Mouse (Mus musculus): ENCODE results near the gene Ins1. TPM values are rescaled to one million over a fixed set of nuclear protein-coding genes. Genes with fewer than 3 reads are reported as not detected.

Gene Ins1
- total RNA-seq (2021) (not detected), polyA plus RNA-seq (2012; rRNA removed) (not detected in 2 replicates)
- long read RNA-seq, result 0 reads

DNA sequence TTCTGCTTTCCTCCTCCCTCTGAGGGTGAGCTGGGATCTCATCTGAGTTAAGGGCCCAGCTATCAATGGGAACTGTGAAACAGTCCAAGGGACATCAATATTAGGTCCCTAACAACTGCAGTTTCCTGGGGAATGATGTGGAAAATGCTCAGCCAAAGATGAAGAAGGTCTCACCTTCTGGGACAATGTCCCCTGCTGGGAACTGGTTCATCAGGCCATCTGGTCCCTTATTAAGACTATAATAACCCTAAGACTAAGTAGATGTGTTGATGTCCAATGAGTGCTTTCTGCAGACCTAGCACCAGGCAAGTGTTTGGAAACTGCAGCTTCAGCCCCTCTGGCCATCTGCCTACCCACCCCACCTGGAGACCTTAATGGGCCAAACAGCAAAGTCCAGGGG is at the start of gene Ins1:
TSS of gene Ins1 (plus strand) at position 301 of the 400 bp plus-strand sequence.
- DNase-seq, result no peak
